Mouse (Mus musculus) layer of hippocampus, adult 18-20 months (tissue): ENCODE results near the gene Adcy4. TPM values are rescaled to one million over a fixed set of nuclear protein-coding genes. Genes with fewer than 3 reads are reported as not detected.

ENCODE experiments used
- DNase-seq, 2 experiments: peaks; one replicate each; pipeline ENCODE4 v3.0.0; 2022; ENCODE audit warnings: low spot score in 2 of 2
- long read RNA-seq: library from polyadenylated mRNA; stranded (forward); transcript quantifications from one replicate; pipeline ENCODE4 v2.0.0, GENCODE M21; 2021
- total RNA-seq, 2 experiments: library from RNA; stranded (reverse); gene quantifications; 2 replicates each; pipeline ENCODE4 v1.2.3; 2021

The Adcy4 gene
- 1 to 10 TPM; 3.1 to 4.4 TPM for total RNA-seq
- long read RNA-seq, partial matches to known transcripts, result 0 of 6 reads
- long read RNA-seq, other reads (novel, unspliced or antisense), result 5 of 6 reads

DNA sequence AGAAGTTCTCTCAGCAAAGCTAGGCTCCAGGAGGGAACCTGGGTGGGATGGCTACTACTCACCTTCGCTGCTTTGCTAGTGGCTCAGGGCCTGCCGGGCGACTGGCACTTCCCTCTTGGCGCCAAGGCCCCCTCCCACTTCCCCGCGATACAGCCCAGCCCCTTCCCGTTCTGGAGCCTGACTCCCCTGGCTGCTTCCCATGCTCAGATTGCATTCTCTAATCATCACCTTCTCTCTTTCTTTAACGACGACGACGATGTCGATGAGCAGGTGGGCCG lies at the start of gene Adcy4:
Gene Adcy4 (minus strand): TSS at position 138 of the 278 bp plus-strand sequence.
- DNase-seq, result peak in 1 of 2 experiments; percentile 0

GRCm38 (mm10) chr14:55833126-55833525 lies 49.2 kb upstream of the Adcy4 start:
- no peak for DNase-seq

DNA sequence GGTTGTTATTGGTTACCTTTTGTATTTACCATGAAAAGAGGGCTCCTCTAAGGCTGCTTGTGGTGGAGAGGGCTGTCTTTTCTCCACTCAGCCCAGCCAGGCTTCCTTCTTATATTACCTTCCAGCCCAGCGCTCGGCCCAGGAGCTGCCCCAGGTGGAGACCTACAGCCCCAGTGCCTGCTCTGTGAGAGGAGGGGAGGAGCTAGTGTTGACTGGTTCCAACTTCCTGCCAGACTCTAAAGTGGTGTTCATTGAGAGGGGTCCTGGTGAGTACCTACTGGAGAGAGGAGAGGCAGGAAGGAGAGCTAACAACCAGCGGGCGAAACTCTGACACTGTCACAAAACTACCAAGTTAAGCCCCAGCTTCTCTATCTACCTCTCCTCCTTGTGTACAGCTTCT lies 46.4 kb upstream of the Adcy4 start:
- DNase-seq, result no peak

GRCm38 (mm10) chr14:55829854-55830253 lies 46.0 kb upstream of the Adcy4 start:
- DNase-seq, result no peak

- no peak for DNase-seq
Measured at GRCm38 (mm10) chr14:55828716-55829263, 44.9 kb upstream of the Adcy4 start.

GRCm38 (mm10) chr14:55826551-55827340 lies 42.9 kb upstream of the Adcy4 start:
- no peak for DNase-seq

DNA sequence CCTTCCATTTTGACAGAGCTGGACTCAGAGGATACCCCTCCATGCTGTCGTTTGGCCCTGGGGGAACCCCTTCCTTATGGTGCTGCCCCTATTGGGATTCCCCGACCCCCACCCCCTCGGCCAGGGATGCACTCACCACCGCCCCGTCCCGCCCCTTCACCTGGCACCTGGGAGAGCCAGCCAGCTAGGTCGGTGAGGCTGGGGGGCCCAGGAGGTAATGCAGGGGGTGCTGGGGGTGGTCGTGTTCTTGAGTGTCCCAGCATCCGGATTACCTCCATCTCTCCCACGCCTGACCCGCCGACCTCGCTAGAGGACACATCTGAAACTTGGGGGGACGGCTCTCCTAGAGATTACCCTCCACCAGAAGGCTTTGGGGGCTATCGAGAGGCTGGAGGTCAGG lies 42.2 kb upstream of the Adcy4 start:
- no peak for DNase-seq

DNA sequence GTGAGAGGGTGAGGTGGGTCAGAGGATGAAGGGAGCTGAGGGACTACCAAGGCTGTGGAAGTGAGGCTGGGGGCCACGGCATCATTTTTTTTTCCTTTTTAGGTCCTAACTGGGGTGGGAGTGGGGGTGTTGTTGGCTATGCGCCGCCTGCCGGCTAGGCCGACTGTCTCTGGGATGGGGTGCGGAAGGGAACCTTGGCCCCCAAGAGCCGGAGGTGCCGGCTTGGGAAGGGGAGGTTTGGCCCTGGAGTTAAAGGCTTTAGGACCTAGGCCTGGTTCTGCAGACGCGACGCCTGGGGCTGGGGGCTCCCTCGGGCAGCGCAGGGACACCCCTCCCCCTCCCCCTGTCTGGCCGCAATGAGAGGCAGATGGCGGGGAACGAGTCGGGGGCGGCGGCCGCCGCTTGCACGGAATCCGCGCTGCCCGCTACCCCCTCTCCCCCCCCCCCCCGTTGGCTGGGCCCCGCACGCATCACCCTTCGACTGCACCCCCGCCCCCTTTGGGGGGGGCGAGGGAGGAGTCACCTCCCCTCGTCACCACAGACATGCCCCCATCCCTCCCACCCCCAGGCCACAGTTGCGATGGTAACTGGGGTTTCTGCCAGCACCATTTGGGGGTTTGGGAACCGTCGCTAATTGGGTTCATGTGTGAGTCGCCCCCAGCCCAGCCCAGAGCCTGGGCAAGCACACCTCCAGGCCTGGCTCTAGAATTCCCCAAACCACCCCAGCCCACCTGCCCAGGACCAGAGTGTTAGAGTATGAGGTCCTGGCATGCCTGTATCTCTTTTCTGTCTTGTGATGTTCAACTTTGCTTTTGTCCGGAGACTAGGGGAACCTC lies 41.5 kb upstream of the Adcy4 start:
- DNase-seq, result no peak

DNA sequence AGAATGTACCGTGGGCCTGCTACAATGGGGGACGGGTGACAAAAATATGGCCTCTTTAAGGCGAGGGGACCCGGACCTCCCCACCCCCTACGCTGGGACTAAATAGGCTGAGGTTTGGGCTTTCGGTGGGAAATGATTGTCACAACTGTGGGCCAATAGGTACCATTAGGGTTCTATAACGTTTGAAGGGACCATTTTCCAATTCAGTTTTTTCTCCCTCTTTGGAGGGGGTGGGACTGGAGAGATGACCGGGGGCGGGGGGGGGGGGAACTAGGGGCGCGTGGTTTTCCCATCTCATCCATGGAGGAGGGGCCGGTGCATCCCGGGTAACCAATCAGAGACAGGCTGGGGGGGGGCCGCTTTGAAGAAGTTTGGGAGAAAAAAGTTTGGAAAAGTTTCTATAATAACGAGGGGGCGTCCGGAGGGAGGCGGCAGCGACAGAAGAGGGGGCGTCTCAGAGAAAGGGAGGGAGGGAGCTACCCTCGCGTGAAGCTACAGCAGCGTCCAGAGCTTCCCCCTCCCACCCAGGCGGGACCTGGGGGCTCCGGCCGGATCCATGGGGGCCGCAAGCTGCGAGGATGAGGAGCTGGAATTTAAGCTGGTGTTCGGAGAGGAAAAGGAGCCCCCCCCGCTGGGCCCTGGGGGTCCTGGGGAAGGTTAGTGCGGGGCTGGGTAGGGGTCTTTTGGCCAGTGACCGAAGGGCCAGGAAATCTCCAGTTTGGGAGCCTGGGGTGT lies 40.8 kb upstream of the Adcy4 start:
- no peak for DNase-seq

DNA sequence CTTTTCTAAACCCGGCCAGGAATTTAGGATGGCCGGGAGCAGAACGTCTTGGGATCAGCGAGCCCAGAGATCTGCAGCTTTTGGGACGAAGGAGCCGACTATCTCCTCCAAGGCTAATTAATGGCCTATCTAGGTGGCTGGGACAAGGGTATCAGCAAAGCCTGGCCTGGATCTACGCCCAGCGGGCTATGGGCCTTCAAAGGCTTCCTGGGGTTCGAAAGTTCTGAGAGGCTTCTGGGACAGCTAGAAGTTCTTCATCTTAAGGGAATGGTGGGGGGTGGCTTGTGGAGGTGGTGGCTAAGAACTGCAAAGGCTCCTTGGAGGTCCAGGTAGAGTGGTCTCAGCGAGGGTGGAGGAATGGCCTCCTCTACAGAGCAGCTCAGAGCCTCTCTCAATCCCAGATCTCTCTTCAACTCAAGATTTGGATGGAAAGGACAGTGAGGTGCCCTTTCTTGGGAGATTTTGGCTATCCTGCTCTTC lies 40.1 kb upstream of the Adcy4 start:
- DNase-seq, result no peak

DNA sequence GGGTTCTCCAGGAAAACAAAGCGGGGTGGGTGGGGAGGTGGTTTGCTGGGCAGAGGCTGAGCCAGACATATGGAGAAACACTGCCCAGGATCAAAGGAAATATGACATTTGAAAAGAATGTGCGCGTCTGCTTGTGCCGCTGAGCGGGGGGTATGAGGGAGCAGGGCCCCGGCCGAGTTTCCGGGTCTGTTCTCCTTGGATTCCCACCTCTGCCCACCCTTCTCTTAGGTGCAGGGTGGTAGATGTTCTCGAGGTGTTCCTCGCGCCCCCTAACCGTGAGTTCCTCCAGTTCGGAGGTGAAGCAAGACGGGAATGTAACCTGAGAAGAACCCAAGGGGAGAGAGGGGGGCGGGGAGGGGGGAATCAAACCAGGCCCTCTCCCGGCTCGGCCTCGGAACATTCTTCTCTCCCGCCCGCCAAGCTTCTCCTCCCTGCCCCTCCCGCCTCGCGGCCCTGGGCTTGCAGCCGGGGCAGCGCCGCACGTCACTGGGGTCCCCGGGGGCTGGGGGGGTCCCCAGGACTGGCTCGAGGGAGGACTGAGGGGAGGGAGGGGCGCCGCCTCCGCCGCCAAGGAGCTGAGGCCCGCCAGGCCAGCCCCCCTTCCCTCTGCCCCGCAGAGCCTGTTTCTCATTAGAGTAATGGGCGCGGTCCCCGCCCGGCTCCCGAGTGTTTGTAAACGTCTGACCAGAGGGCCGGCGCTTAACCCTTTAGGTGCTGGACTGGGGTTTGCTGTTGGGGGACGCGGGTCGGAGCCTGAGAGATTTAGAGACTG lies 39.3 kb upstream of the Adcy4 start, which contains the start of gene Nfatc4:
Gene Nfatc4 (plus strand): TSS at position 154 of the 772 bp plus-strand sequence.
- DNase-seq, result peak in 1 of 2 experiments; percentile 15

DNA sequence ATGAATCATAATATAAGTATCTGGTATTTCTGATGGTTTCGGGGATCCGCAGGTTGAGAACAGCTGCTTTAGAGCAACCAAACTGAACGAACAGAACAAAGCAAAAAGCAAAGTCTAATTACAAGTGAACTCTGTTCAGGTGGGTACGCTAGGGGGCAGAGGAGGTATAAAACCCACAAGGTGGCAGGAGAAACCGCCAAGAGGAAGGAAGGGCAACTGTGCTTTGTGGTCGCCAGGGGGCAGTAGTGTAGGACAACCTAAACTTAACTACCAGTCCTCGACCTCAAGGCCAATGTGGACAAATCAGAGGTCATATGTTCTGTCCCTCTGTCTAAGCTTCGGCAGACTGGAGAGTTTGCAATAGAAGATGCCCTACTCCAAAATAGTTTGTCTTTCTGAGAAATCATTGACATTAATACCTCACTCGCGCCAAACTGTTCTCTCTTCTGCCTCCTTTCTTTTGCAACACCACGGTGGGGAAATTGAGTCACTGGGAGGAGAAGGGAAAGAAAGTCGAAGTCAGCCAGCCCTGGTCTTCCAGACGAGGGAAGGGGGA lies 38.6 kb upstream of the Adcy4 start:
- peak in 1 of 2 experiments; percentile 59 for DNase-seq

- DNase-seq, result no peak
Measured at GRCm38 (mm10) chr14:55820576-55820975, 36.7 kb upstream of the Adcy4 start.

GRCm38 (mm10) chr14:55819845-55820405 lies 36.0 kb upstream of the Adcy4 start:
- no peak for DNase-seq

DNA sequence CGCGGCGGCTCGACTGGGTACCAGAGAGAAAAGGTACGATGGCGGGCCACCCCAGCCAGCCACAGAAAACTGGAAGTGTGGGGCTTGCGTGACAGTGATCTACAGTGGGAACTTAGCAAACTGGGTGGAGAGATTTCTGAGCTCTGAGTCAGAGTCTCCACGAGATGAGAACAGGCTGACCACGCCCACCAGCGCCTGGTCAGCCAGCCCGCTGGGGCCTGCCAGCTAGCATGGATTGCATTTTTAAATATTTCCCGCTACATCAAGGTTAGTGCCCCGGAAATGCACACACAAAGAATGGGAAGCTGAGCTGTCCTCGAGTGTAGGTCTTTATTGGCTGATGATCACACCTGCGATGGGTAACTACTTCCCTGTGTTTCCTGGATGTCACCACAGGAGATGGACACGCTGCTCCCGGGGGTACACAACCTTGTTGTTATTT lies 31.4 kb upstream of the Adcy4 start:
- DNase-seq, result no peak

DNA sequence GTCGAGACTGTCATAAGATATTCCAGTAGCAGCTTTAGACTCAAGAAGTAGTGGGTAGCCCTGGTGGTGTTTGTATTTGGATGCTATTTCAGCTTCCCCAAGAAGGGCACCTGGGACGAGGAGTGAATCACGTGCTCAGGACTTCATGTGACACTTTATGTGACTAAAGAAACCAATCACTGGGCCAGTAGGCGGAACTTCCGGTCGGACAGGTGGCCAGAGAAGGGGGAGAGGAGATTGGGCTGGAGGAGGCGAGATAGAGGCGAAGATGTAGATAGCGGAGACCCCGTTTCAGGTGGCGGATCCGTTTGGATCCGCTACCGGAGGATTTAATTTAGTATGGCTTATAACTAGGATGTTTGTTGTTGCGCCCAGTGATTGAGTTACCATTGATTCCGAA lies 31.0 kb upstream of the Adcy4 start:
- DNase-seq, result no peak

DNA sequence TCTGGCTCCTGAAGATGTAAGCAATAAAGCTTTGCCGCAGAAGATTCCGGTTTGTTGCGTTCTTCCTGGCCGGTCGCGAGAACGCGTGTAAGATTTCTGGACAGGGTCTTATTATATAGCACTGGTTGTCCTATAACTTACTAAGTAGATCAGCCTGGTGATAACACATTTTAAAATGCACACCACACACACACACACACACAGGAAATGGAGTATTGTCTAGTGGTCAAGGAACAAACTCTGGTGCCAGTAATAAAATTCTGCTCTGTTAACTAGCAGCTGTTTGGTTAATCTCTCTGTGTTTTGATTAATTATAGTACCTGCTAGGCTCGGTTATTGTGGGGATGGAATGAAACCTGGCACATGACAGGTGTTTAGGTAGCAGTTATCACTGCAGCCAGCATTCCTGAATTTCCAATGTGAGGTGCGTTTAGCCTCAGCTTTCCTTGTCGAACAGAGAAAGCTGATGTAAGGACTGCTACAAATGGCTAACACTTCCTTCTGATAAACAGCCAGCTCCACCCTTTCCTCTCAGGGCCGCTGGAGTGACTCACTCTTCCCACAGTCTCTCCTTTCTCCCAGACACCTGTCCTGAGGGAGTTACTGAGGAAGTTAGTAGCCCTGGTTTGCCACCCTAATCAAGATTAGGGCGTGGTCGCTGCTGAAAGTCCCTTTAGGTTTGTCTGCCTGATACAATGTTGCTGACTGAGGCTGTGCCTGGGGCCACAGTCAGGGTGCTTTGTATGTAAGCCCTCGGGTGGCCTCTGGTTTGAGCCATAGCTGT lies 11.7 kb upstream of the Adcy4 start:
- DNase-seq, result peak in 1 of 2 experiments; percentile 0

GRCm38 (mm10) chr14:55793946-55794345 lies 10.1 kb upstream of the Adcy4 start:
- DNase-seq, result peak in 1 of 2 experiments; percentile 0

GRCm38 (mm10) chr14:55793461-55793860 lies 9.6 kb upstream of the Adcy4 start:
- DNase-seq, result no peak
